In the genomic region with DNA sequence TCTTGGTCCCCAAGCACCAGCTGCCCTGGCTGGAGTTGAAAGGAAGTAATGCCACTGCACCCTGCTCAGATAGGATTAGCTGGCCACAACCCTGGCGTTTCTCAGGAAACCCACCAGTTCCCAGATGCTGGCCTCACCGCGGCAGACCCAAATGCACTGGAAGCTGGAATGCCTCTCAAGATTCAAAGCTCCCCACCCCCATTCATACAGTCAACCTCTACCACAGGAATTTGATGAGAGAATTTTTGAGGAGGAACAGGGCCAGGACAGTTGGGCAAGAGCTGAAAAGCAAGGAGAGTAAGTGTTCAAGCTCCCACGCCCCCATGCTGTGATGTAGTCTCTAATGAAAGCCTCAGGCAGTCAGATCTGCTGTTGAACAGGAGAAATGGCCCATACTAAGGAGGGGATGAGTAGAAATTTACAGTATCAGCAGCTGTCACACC, we compare ENCODE assay signal across 8 mouse cellular contexts. TPM values are rescaled to one million over a fixed set of nuclear protein-coding genes. Genes with fewer than 3 reads are reported as not detected.
DNase-seq lines count a peak whose midpoint lies in the region; ATAC-seq and TF ChIP-seq lines count a peak whose summit lies in the region.

No protein-coding gene starts in this region.

- H3K4me3 ChIP-seq in hindbrain, embryonic 10.5 days = peak overlapping the region; percentile 46; the same call in 1 of the 2 replicates
- H3K4me3 ChIP-seq in hindbrain, embryonic 16.5 days (ENCODE audit: low read length) = no peak overlapping the region
- H3K4me3 ChIP-seq in hindbrain, embryonic 11.5 days (ENCODE audit: low read depth, low read length) = no peak overlapping the region
- no peak overlapping the region for H3K4me3 ChIP-seq in gastrocnemius, adult 2 months

- peak; percentile 7 for DNase-seq in hindbrain, embryonic 10.5 days (ENCODE audit: low spot score)
- DNase-seq in ZHBTc4 (ENCODE audit: low read depth, low spot score) = peak; percentile 65
- peak; percentile 21 for DNase-seq in hindbrain, embryonic 11.5 days (ENCODE audit: low spot score)
- DNase-seq in mesoderm, embryonic 11.5 days (ENCODE audit: low read depth, low spot score) = peak; percentile 27
- no peak for DNase-seq in gastrocnemius, postnatal 25 days
- no peak for DNase-seq in gastrocnemius, adult 2 months

- WGBS in hindbrain, embryonic 10.5 days = 32% methylated on average over 4 of the region's 4 CpGs
- WGBS in hindbrain, embryonic 16.5 days = 34% methylated on average over 4 of the region's 4 CpGs
- 27% methylated on average over 4 of the region's 4 CpGs for WGBS in hindbrain, embryonic 11.5 days

- no peak overlapping the region; the same call in 1 of the 2 replicates for H3K9ac ChIP-seq in hindbrain, embryonic 16.5 days (ENCODE audit: low read depth, low read length)
- peak overlapping the region; percentile 60 for H3K9ac ChIP-seq in hindbrain, embryonic 11.5 days (ENCODE audit: low read depth, low read length)

- no peak for TF ChIP-seq CTCF in gastrocnemius, adult 2 months (IDR thresholded peaks at IDR 0.05)

- H3K9me3 ChIP-seq in hindbrain, embryonic 10.5 days = 0 out of 2 replicates have a peak, but pooled peaks cover 3% of the 10 kb centered on the region
- no peaks in the 10 kb centered on the region for H3K9me3 ChIP-seq in hindbrain, embryonic 16.5 days (ENCODE audit: control insufficient read depth, low read length)
- H3K9me3 ChIP-seq in hindbrain, embryonic 11.5 days (ENCODE audit: control insufficient read depth, low read length) = no peaks in the 10 kb centered on the region

- H3K4me1 ChIP-seq in hindbrain, embryonic 10.5 days (replicated peaks) = peaks cover 14% of the 10 kb centered on the region
- peaks cover 4% of the 10 kb centered on the region for H3K4me1 ChIP-seq in hindbrain, embryonic 16.5 days (ENCODE audit: control insufficient read depth, insufficient read depth, low read depth, low read length)
- peaks cover 4% of the 10 kb centered on the region; the same call in 1 of the 2 replicates for H3K4me1 ChIP-seq in hindbrain, embryonic 11.5 days (replicated peaks; ENCODE audit: control insufficient read depth, insufficient read depth, low read length)

- H3K27me3 ChIP-seq in hindbrain, embryonic 10.5 days (ENCODE audit: insufficient read depth, poor library complexity, severe bottlenecking) = peaks cover 3% of the 10 kb centered on the region; the same call in 1 of the 2 replicates
- H3K27me3 ChIP-seq in hindbrain, embryonic 16.5 days (replicated peaks; ENCODE audit: control insufficient read depth, insufficient read depth, low read length) = no peaks in the 10 kb centered on the region
- H3K27me3 ChIP-seq in hindbrain, embryonic 11.5 days (ENCODE audit: control insufficient read depth, insufficient read depth, low read length) = no peaks in the 10 kb centered on the region

- H3K36me3 ChIP-seq in hindbrain, embryonic 10.5 days = no peaks in the 10 kb centered on the region
- no peaks in the 10 kb centered on the region for H3K36me3 ChIP-seq in hindbrain, embryonic 16.5 days (ENCODE audit: control insufficient read depth, insufficient read depth, low read length)
- no peaks in the 10 kb centered on the region for H3K36me3 ChIP-seq in hindbrain, embryonic 11.5 days (ENCODE audit: control insufficient read depth, insufficient read depth, low read length)

- H3K27ac ChIP-seq in hindbrain, embryonic 10.5 days = peak overlapping the region; percentile 88; the same call in 1 of the 2 replicates
- no peak overlapping the region; the same call in 1 of the 2 replicates for H3K27ac ChIP-seq in hindbrain, embryonic 16.5 days (ENCODE audit: low read depth, low read length)
- H3K27ac ChIP-seq in hindbrain, embryonic 11.5 days (ENCODE audit: low read depth, low read length) = no peak overlapping the region
- no peak overlapping the region for H3K27ac ChIP-seq in gastrocnemius, adult 2 months

- intact Hi-C loops in gastrocnemius, adult 2 months (cut with DNase I) = no loop called here

- ATAC-seq in hindbrain, embryonic 16.5 days = no peak; the same call in 1 of the 2 replicates
- 0 out of 2 replicates have a peak, but pooled peaks have one; percentile 22 for ATAC-seq in hindbrain, embryonic 11.5 days (ENCODE audit: low FRiP score)
- no peak for ATAC-seq in erythroid progenitor cell, adult 5-6 weeks (replicated peaks; ENCODE audit: low FRiP score, poor library complexity, severe bottlenecking)

- no peak overlapping the region for H3K4me2 ChIP-seq in hindbrain, embryonic 16.5 days (ENCODE audit: low read length)
- H3K4me2 ChIP-seq in hindbrain, embryonic 11.5 days (replicated peaks; ENCODE audit: low read depth, low read length) = no peak overlapping the region

RNA-seq across cellular contexts. Expression of gene Rnf4, which starts 9.8 kb away (rescaled TPM):
- polyA plus RNA-seq in hindbrain, embryonic 10.5 days (2016; fragmentation: Nextera tagmentation; extraction: Ambion mirVana) = 181 and 193 TPM in 2 replicates
- polyA plus RNA-seq in hindbrain, embryonic 16.5 days (2015; fragmentation: Nextera tagmentation; extraction: Ambion mirVana) = 132 and 139 TPM in 2 replicates
- polyA plus RNA-seq in hindbrain, embryonic 11.5 days (2014; fragmentation: Nextera tagmentation; extraction: Ambion mirVana) = 188 and 195 TPM in 2 replicates
- total RNA-seq in gastrocnemius, postnatal 25 days (2021) = 10 to 100 TPM; 16.6 to 20.0 TPM
- 105 and 141 TPM in 2 replicates for total RNA-seq in erythroid progenitor cell, adult 5-6 weeks (2015; ENCODE audit: low replicate concordance)
- 134 and 143 TPM in 2 replicates for total RNA-seq in erythroid progenitor cell, adult 5-6 weeks (2017; ENCODE audit: low replicate concordance)
- total RNA-seq in gastrocnemius, adult 2 months (2021) = 10 to 100 TPM; 16.5 to 19.8 TPM

RNA-seq across cellular contexts. Expression of gene Cfap99, which starts 37.9 kb away (rescaled TPM):
- polyA plus RNA-seq in hindbrain, embryonic 10.5 days (2016; fragmentation: Nextera tagmentation; extraction: Ambion mirVana) = not detected in 2 replicates
- polyA plus RNA-seq in hindbrain, embryonic 16.5 days (2015; fragmentation: Nextera tagmentation; extraction: Ambion mirVana) = 0.19 TPM in 1 of 2 replicates, not detected in the other
- 0.08 and 0.20 TPM in 2 replicates for polyA plus RNA-seq in hindbrain, embryonic 11.5 days (2014; fragmentation: Nextera tagmentation; extraction: Ambion mirVana)
- not detected for total RNA-seq in gastrocnemius, postnatal 25 days (2021)
- not detected in 2 replicates for total RNA-seq in erythroid progenitor cell, adult 5-6 weeks (2015; ENCODE audit: low replicate concordance)
- not detected in 2 replicates for total RNA-seq in erythroid progenitor cell, adult 5-6 weeks (2017; ENCODE audit: low replicate concordance)
- not detected for total RNA-seq in gastrocnemius, adult 2 months (2021)

RNA-seq across cellular contexts. Expression of gene Zfyve28, which starts 38.0 kb away (rescaled TPM):
- 1.3 and 2.0 TPM in 2 replicates for polyA plus RNA-seq in hindbrain, embryonic 10.5 days (2016; fragmentation: Nextera tagmentation; extraction: Ambion mirVana)
- 4.6 and 5.2 TPM in 2 replicates for polyA plus RNA-seq in hindbrain, embryonic 16.5 days (2015; fragmentation: Nextera tagmentation; extraction: Ambion mirVana)
- polyA plus RNA-seq in hindbrain, embryonic 11.5 days (2014; fragmentation: Nextera tagmentation; extraction: Ambion mirVana) = 0.96 and 1.1 TPM in 2 replicates
- under 1 TPM; 0.20 to 0.48 TPM for total RNA-seq in gastrocnemius, postnatal 25 days (2021)
- not detected in 2 replicates for total RNA-seq in erythroid progenitor cell, adult 5-6 weeks (2015; ENCODE audit: low replicate concordance)
- 0.30 TPM in 1 of 2 replicates, not detected in the other for total RNA-seq in erythroid progenitor cell, adult 5-6 weeks (2017; ENCODE audit: low replicate concordance)
- under 1 TPM; 0.36 to 0.64 TPM for total RNA-seq in gastrocnemius, adult 2 months (2021)

RNA-seq across cellular contexts. Expression of gene Fam193a, which starts 43.5 kb away (rescaled TPM):
- polyA plus RNA-seq in hindbrain, embryonic 10.5 days (2016; fragmentation: Nextera tagmentation; extraction: Ambion mirVana) = 13.2 and 13.3 TPM in 2 replicates
- 13.4 and 14.8 TPM in 2 replicates for polyA plus RNA-seq in hindbrain, embryonic 16.5 days (2015; fragmentation: Nextera tagmentation; extraction: Ambion mirVana)
- polyA plus RNA-seq in hindbrain, embryonic 11.5 days (2014; fragmentation: Nextera tagmentation; extraction: Ambion mirVana) = 15.4 and 21.5 TPM in 2 replicates
- total RNA-seq in gastrocnemius, postnatal 25 days (2021) = 10 to 100 TPM; 12.6 to 13.0 TPM
- 59.1 and 67.1 TPM in 2 replicates for total RNA-seq in erythroid progenitor cell, adult 5-6 weeks (2015; ENCODE audit: low replicate concordance)
- 48.8 and 89.6 TPM in 2 replicates for total RNA-seq in erythroid progenitor cell, adult 5-6 weeks (2017; ENCODE audit: low replicate concordance)
- 10 to 100 TPM; 16.5 to 17.7 TPM for total RNA-seq in gastrocnemius, adult 2 months (2021)

Comparison
In these comparisons a context has a peak if more than half of its experiments do, and no peak if none do; other contexts are left out.
1. DNase-seq: peak in hindbrain, embryonic 10.5 days (single experiment), ZHBTc4 (single experiment), hindbrain, embryonic 11.5 days (single experiment) and mesoderm, embryonic 11.5 days (single experiment); none in gastrocnemius, postnatal 25 days (single experiment) and gastrocnemius, adult 2 months (single experiment).
2. RNA of gene Rnf4, which starts 9.8 kb away (total RNA-seq): 105 to 143 TPM in erythroid progenitor cell, adult 5-6 weeks; 16.6 to 20.0 TPM in gastrocnemius, postnatal 25 days and 16.5 to 19.8 TPM in gastrocnemius, adult 2 months; every median in the first group is over 4 times any median in the second.